Mouse (Mus musculus) skeletal muscle tissue, postnatal 0 days (tissue): Measurements from ENCODE around the gene Sox12. TPM values are rescaled to one million over a fixed set of nuclear protein-coding genes. Genes with fewer than 3 reads are reported as not detected.

Source experiments
- polyA plus RNA-seq: library from polyadenylated mRNA; unstranded; fragments of >200 nt; fragmentation: Nextera tagmentation; extraction: Ambion mirVana; gene quantifications from 2 replicates; pipeline ENCODE4 v1.2.1, GENCODE M21; 2015

The Sox12 gene
- 2.7 and 2.8 TPM in 2 replicates for polyA plus RNA-seq

DNA sequence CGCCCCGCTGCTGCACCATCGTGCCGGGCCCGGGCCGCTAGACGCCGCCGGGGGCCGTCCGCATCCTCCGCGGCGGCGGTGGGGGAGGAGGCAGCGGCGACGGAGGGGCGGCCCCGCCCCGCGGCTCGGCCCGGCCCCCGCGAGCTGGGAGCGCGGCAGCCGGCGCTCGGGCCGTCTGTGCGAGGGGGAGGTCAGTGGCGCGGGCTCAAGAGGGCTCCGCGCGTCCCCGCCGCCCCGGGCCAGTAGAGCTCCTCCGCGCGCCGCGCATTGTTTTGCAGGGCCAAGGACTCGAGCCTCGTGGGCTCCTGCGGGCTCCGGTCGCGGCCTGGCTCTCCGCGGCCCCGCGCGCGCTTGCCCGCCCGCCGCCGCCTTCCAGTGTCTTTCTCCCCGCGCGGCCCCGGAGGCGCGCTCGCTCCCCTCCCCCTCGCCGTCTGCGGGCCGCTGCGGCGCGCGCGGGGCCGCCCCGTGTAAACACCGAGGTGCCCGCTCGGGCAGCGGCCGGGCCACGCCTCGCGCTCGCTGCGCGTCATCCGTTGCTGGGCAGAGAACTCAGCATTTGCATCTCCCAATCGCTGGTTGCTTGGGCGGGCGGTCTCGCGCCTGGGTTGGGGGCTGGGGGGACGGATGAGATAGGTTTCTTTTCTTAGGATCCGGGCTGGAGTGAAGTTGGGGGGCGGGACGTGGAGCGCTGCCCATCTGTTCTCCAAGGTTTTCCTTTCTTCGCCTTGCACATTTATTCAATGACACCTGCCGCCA is at the start of gene Sox12:
Sox12 (minus strand) TSS at position 384 of the 756 bp plus-strand sequence.

GRCm38 (mm10) chr2:152415287-152415686 is 17.4 kb upstream of the Sox12 start, which contains the start of gene 6820408C15Rik:
TSS of gene 6820408C15Rik (plus strand) at chr2:152415587.

GRCm38 (mm10) chr2:152414591-152415165 is 16.8 kb upstream of the Sox12 start, which contains the start of gene Zcchc3:
TSS of gene Zcchc3 (minus strand) at chr2:152415027.

DNA sequence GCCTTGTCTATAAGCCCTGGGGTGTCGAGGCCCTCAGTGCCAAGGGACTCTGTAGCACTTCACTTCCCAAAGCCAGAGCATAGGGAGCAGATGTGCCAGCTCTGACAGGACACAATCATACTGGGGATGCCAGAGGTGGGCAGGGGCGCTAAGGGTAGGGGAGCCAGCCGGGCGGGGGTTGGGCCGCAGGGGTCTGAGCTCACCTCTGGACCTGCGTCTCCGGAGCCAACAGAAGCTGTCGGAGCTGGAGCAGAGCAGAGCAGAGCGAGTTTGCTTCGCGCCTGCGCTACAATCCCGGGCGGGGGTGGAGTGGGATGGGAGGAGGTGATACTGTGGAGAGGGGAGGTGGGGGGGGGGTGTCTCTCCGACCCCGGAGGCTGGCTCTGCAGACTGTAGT is 21.5 kb downstream of the Sox12 start, which contains the start of gene Nrsn2:
Nrsn2 (minus strand) TSS at position 294 of the 397 bp plus-strand sequence.

Other genes with a start within 250 kb of the Sox12 start
- gene Csnk2a1, start 171.2 kb downstream of the Sox12 start, polyA plus RNA-seq: 59.0 and 60.8 TPM in 2 replicates
- gene Tbc1d20, start 104.2 kb downstream of the Sox12 start, polyA plus RNA-seq: 24.3 and 28.0 TPM in 2 replicates
- 40.7 and 46.3 TPM in 2 replicates for gene Rbck1, start 65.4 kb downstream of the Sox12 start, polyA plus RNA-seq
- 0.74 and 2.0 TPM in 2 replicates for gene Trib3, start 54.0 kb downstream of the Sox12 start, polyA plus RNA-seq
- 0.13 TPM in 1 of 2 replicates, not detected in the other for gene Nrsn2, start 21.4 kb downstream of the Sox12 start, polyA plus RNA-seq
- gene Zcchc3, start 17.0 kb upstream of the Sox12 start, polyA plus RNA-seq: 15.2 and 16.1 TPM in 2 replicates
- gene 6820408C15Rik, start 17.5 kb upstream of the Sox12 start, polyA plus RNA-seq: 0.12 and 0.28 TPM in 2 replicates
- not detected in 2 replicates for gene Defb23, start 66.6 kb upstream of the Sox12 start, polyA plus RNA-seq
- not detected in 2 replicates for gene Defb20, start 79.0 kb upstream of the Sox12 start, polyA plus RNA-seq
- gene Defb22, start 92.1 kb upstream of the Sox12 start, polyA plus RNA-seq: not detected in 2 replicates
- not detected in 2 replicates for gene Defb26, start 113.6 kb upstream of the Sox12 start, polyA plus RNA-seq
- not detected in 2 replicates for gene Defb28, start 120.2 kb upstream of the Sox12 start, polyA plus RNA-seq
- not detected in 2 replicates for gene Defb29, start 142.0 kb upstream of the Sox12 start, polyA plus RNA-seq
- not detected in 2 replicates for gene Gm17416, start 171.3 kb upstream of the Sox12 start, polyA plus RNA-seq
- gene Defb21, start 174.7 kb upstream of the Sox12 start, polyA plus RNA-seq: not detected in 2 replicates
- gene Defb19, start 182.2 kb upstream of the Sox12 start, polyA plus RNA-seq: not detected in 2 replicates
- gene Defb45, start 201.3 kb upstream of the Sox12 start, polyA plus RNA-seq: not detected in 2 replicates
- not detected in 2 replicates for gene Defb36, start 206.3 kb upstream of the Sox12 start, polyA plus RNA-seq
- gene Defb25, start 225.0 kb upstream of the Sox12 start, polyA plus RNA-seq: 2.4 and 2.9 TPM in 2 replicates
- 9.6 and 9.7 TPM in 2 replicates for gene Rem1, start 228.9 kb upstream of the Sox12 start, polyA plus RNA-seq